Mouse (Mus musculus) cerebellum, adult 9-11 months (tissue): ENCODE data around the gene Ppl.

Source experiments
- DNase-seq: peaks from one replicate; pipeline ENCODE4 v3.0.0; 2022

The Ppl gene

DNA sequence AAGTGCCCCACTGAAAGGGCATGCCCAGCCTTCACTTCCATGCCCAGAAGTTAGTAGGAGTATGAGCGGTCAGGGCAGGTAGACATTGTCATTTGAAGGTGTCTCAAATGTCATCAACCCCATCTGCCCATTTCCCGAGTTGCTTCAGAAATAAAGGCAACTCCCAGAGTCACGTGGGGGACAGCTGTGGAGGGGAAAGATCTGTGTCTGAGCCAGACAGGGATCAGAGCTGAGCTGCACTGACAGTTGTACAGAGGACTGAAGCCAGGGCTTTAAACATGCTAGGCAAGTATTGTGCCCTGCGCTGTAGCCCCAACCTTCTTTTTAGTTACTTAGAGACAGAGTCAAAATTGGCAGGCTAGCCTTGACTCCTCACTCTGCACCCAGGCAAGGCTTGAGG, 12.4 kb downstream of the Ppl start:
- DNase-seq: no peak

DNA sequence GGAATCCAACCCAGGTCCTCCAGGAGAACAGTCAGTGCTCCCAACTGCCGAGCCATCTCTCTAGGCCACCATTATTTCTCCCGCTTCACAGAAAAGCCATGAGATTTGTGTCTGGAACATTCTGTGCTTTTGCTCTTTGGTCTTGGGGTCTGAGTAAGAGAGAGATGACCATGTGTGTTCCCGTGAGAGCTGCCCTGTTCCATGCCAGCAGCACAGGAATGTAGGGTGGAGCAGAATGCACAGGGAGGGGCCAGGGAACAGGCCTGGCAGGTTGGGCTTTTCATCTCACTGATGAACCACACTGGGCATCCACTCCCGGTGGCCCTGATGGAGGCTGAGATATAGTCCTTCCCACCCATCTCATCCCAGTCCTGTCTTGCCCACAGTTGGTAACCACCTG, 12.8 kb downstream of the Ppl start:
- DNase-seq: no peak

DNA sequence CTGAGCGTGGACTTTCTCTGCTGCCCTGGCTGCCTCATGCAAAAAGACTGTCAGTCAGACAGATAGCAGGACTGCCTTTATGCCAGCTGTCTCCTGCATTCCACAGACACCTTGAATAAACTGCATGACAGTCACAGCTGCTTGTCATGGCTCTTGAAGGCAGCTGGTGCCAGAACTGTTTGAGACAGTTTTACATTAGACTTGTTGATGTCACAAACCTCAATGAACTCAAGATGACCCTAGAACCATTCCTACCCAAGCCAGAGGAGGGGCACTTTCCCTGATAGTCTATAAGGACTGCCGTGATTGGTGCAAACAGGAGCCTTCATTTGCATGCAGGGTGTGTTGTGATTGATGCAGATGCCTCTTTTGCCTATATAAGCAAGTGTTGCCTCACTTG, 18.6 kb downstream of the Ppl start:
- no peak for DNase-seq

DNA sequence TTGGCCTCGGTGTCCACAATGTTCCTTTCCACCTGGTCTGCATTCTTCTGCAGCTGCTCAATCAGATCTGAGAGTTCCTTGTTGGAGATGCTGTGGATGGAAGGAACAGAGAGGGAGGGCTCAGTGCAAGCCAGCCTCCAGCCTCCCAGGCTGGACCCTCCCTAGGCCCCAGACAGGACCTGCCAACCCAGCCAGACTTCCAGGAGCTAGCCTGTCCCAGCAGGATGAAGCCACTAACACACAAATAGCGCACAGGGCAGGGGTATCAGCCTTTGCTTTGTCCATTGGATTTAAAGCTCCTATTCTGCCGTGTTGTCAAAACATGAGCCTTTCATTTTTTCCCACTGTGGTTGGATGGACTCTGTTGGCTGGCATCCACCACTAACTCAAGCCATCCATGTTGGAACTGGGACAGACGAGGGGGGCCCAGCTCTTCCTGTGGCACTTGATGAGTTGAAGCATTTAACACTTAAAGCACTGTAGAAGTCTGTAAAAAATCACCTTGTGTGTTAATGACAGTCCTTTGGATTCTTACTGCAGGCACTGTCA, 19.1 kb downstream of the Ppl start:
- DNase-seq: no peak

DNA sequence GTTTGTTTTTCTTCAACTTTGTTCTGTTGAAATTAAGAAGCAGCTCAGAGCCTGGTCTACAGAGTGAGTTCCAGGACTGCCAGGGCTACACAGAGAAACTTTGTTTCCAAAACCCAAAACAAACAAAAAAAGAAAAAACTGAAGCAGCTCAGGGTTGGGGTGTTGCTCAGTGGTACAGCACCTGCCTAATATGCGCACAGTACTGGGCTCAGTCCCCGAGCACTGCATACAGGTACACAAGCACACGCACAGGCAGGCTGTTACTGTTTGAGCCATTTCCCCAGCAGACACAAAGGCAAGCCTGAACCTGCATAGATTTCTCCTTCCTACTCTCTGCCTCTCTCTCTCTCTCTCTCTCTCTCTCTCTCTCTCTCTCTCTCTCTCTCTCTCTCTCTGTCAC, 21.2 kb downstream of the Ppl start:
- no peak for DNase-seq

DNA sequence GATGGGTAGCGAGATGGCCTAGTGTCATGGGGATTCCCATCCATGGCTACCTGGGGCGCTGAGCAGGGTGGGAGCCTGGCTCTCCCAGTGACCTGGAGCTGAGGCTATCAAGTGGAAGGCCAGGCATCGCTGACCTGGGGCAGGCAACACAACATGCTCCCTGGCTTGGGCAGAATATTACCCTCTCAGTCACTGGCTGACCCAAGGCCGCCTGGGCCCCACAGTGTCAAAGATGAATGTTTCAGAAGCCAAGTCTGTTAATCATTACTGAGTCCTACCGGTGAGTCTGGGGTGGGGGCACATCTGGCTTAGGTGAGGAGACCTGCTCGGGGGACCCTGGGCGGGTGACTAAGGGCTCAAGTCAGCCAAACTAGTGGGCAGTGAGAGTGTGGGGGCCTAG, 22.3 kb downstream of the Ppl start:
- DNase-seq: no peak

- DNase-seq: peak; percentile 88
Observed at GRCm38 (mm10) chr16:5101000-5101399, 31.2 kb downstream of the Ppl start.

DNA sequence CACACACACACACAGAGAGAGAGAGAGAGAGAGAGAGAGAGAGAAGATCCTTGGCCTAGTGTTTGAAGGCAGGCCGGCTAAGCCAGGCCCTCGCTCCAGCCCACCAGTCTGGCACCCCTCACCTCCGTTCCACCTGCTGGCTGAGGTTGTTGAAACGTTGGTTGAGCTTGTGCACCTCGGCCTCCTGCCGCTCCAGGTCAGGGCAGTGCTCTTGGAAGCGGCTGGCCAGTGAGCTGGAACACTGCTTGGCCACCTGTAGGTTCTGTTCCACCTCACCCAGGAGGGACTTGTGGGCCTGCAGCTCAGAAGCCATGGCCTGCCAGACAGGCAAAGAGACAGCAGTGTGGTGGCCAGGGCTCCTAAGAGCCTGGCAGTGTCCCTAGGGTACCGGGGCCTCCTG, 35.7 kb downstream of the Ppl start:
- no peak for DNase-seq

- DNase-seq: no peak
Observed at GRCm38 (mm10) chr16:5093285-5093684, 38.9 kb downstream of the Ppl start.

DNA sequence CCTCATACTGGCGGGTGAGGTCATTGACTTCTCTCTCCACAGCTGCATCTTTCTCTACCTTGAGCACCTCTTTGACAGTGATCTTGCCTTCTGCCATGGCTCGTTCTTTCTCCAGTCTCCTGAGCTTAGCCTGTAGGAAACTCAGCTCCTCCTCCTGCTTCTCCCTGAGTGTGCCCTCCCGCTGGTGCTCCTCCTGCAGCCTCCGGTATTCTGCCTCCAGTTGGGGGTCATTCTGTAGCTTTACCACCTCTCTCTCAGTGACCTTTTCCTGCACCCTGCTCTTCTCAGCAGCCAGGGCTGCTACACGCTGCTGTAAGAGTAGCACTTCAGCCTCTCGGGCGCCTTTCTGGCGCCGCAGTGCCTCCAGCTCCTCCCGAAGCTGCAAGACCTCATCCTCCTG, 43.2 kb downstream of the Ppl start:
- no peak for DNase-seq

GRCm38 (mm10) chr16:5086179-5086578, 46.0 kb downstream of the Ppl start:
- no peak for DNase-seq

- no peak for DNase-seq
Observed at GRCm38 (mm10) chr16:5085196-5085595, 47.0 kb downstream of the Ppl start.

DNA sequence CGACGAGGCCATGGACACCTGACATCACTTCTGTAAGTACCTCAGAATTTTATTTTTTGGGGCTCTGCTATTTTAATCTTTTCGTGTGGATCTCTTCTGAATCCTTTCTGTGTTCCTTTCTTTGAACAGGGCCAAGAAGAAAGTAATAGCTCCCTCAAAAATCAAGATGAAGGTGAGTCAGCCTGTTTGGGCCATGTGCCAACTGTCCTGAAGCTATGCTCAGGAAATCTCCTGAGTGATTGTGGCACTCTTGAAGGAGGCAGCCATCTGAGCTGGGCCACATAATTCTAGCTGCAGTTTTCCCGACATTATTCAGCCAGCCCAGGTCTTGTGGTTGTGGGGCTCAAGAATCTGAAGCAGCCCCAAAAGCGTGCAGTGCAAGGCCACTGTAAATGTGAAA, 57.9 kb downstream of the Ppl start:
- no peak for DNase-seq

GRCm38 (mm10) chr16:5071974-5072373, 60.2 kb downstream of the Ppl start:
- peak; percentile 19 for DNase-seq

GRCm38 (mm10) chr16:5070321-5070720, 61.9 kb downstream of the Ppl start:
- DNase-seq: peak; percentile 43

DNA sequence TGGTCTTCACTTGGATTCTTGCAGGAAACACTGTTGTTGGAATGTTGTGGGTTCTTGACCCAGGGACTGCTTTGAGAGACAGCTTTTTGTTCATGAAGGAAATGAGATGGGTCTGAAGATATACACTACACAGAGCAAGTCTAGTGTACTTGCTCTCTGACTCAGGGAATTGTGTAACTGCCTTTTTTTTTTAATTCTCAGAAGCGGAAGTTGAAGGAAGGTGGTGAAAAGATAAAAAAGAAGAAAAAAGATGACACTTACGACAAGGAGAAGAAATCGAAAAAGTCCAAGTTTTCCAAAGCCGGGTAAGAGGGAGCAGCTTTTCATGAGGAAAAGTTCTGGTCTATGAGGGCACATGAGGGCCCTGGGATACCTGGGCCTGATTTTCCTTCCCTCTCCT, 68.7 kb downstream of the Ppl start:
- no peak for DNase-seq

GRCm38 (mm10) chr16:5058114-5058513, 74.1 kb downstream of the Ppl start:
- no peak for DNase-seq

GRCm38 (mm10) chr16:5050251-5051110, 81.7 kb downstream of the Ppl start:
- peak; percentile 85 for DNase-seq

GRCm38 (mm10) chr16:5049774-5050234, 82.4 kb downstream of the Ppl start, which contains the start of the genes Glyr1 and Ubn1:
TSS of gene Glyr1 (minus strand) at chr16:5049863.
TSS of gene Ubn1 (plus strand) at chr16:5050057.
- DNase-seq: peak; percentile 100

DNA sequence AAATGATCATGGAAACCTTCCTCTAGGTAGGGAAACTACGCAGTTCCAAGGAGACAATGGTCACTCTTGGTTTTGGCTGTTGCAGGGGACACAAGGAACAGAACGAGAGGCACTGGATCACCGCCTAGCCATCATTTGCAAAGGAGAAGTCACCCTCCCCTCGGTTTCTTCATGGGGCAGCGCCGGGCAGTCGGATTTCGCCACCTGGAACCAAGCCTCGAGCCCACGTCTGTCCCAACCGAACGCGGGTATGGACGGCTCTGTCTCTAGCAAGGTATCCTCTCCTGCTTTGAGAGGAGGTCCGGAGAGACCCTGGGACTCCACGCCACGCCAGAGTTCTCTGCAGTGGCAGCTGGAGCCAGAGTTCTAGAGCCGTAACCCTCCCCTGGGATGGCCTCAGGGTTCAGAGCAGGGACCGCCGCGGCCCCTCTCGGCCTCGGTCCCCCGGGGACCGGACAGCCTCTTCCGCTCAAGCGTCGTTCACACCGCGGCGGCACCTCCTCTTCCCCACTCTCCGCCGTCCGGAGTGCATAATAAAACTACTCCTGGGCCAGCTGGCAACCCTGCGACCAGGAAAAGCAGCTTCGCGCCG, 82.9 kb downstream of the Ppl start:
- no peak for DNase-seq

DNA sequence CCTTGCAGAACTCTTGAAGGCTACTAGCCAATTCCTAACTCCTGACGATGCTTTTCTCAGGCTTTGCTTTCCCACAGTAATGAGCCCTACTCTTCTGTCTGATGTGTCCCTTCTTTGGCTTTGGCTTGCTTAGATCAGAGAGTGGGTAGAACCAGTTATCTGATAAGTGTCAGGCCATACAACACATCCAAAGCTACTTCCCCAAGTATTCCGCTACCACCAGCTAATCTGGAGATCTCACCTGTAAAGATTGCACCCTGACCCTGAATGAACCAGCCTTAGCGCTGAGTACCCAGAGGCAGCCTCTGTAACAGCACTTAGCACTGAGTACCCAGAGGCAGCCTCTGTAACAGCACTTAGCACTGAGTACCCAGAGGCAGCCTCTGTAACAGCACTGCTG, 86.9 kb downstream of the Ppl start:
- no peak for DNase-seq

DNA sequence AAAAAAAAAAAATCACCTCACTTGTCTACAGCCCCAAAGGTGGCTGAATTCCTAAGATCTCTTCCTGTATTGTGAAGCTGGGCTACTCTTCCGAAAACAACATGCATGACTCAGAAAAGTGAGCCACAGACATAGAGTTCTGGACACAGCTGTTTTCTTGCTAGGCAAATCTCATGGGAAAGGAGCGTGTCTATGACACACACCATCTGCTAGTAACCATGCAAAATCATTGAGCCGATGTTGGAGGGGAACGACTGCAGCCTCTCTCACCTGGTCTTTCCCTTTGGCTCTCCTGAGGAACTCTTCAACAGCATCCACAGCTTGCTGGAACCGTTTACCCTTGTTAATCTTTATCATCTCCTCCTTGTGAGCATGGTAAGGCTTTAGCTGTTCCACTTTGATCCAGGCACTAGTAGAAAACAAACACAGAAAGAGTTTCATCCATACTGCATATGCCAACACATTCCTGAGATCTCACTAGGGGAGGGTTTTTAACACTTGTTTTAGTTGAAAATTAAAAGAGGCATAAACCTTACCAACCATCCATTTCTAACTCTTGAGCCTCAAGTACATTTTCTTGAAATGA, 95.5 kb downstream of the Ppl start:
- DNase-seq: no peak
